Mouse (Mus musculus) liver, embryonic 11.5 days (tissue): ENCODE results near the gene Urgcp. TPM values are rescaled to one million over a fixed set of nuclear protein-coding genes. Genes with fewer than 3 reads are reported as not detected.
A peak's percentile ranks its signal among the peaks of the same experiment; 100 is the strongest.

ENCODE experiments used
- ATAC-seq: fragments of 200-750 bp; cut with Nextera tagmentation; replicated peaks from 2 replicates; pipeline ENCODE4 v1.8.0; 2017; ENCODE audit warnings: moderate number of reproducible peaks, mild to moderate bottlenecking, moderate TSS enrichment, moderate library complexity; ENCODE audit not compliant: low FRiP score
- DNase-seq: peaks from one replicate; pipeline ENCODE4 v3.0.0-alpha.2; 2017; ENCODE audit warnings: low spot score
- H3K27ac ChIP-seq: fragments of 300-500 bp; sonication (generic); 2 replicates; pipeline ENCODE4 v1.5.1; 2014; ENCODE audit warnings: mild to moderate bottlenecking, low read depth, low read length, control low read depth
- H3K27me3 ChIP-seq: fragments of 300-500 bp; sonication (generic); replicated peaks from 2 replicates; pipeline ENCODE4 v1.6.1; 2014; ENCODE audit warnings: low read length, mixed read lengths; ENCODE audit not compliant: control insufficient read depth, insufficient read depth
- H3K36me3 ChIP-seq: fragments of 300-500 bp; sonication (generic); 2 replicates; pipeline ENCODE4 v1.6.1; 2014; ENCODE audit warnings: mild to moderate bottlenecking, low read length, moderate library complexity, mixed read lengths; ENCODE audit not compliant: control insufficient read depth, insufficient read depth
- H3K4me1 ChIP-seq: fragments of 300-500 bp; sonication (generic); replicated peaks from 2 replicates; pipeline ENCODE4 v1.6.1; 2014; ENCODE audit warnings: low read length, mixed read lengths; ENCODE audit not compliant: control insufficient read depth, insufficient read depth
- H3K4me2 ChIP-seq: fragments of 300-500 bp; sonication (generic); 2 replicates; pipeline ENCODE4 v1.6.1; 2014; ENCODE audit warnings: mild to moderate bottlenecking, control low read depth, moderate library complexity
- H3K4me3 ChIP-seq: fragments of 300-500 bp; sonication (generic); 2 replicates; pipeline ENCODE4 v1.5.1; 2014; ENCODE audit warnings: low read depth, low read length, control low read depth
- H3K9ac ChIP-seq: fragments of 300-500 bp; sonication (generic); 2 replicates; pipeline ENCODE4 v1.6.1; 2014; ENCODE audit warnings: low read depth, low read length, control low read depth
- H3K9me3 ChIP-seq: fragments of 300-500 bp; sonication (generic); 2 replicates; pipeline ENCODE4 v1.6.1; 2016; ENCODE audit warnings: low read length, inconsistent platforms, mixed read lengths; ENCODE audit not compliant: control insufficient read depth
- WGBS: fragments of 180-500 bp; shearing (Covaris S2); extraction: QIAGEN DNeasy Blood & Tissue Kit; methylation state at CpG from one replicate; pipeline ENCODE4 v1.1.7; 2014; 5-methylcytosine and 5-hydroxymethylcytosine counted together
- polyA plus RNA-seq: library from polyadenylated mRNA; unstranded; fragments of >200 nt; fragmentation: Nextera tagmentation; extraction: Ambion mirVana; gene quantifications from 2 replicates; pipeline ENCODE4 v1.2.1, GENCODE M21; 2014

The Urgcp gene
- polyA plus RNA-seq, 1 experiment from 2014 or later: 17.1 TPM

GRCm38 (mm10) chr11:5701300-5701699 is 60.9 kb downstream of the Urgcp start:
- Histone ChIP-seq H3K4me1 (peaks cover 6% of the 10 kb centered on the region), H3K27me3 (no peaks in the 10 kb centered on the region), H3K9me3 (no peaks in the 10 kb centered on the region), H3K4me2 (no peak overlapping the region), H3K27ac (no peak overlapping the region), H3K36me3 (peaks cover 14% of the 10 kb centered on the region), H3K9ac (no peak overlapping the region), H3K4me3 (no peak overlapping the region)
- 68% methylated on average over 2 of the region's 2 CpGs for WGBS
- ATAC-seq (no peak), DNase-seq (no peak)

DNA sequence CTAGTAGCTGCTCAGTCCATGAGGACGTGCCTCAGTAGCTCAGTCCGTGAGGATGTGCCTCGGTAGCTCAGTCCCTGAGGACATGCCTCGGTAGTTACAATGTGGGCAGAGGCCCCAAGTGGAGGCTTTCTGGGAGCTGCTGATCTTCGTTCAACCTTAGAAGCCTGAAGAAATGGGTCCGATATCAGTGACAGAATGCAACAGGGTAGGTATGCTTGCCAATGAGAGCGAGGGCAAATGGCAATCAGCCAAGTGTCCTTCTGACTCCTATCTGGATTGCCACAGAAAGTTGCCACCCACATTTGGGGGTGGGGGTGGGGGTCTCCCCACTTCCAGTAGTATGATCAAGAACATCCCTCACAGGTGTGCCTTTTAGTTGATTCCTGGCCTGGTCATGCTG is 61.4 kb downstream of the Urgcp start:
- ATAC-seq: no peak
- WGBS: 90% methylated on average over 7 of the region's 7 CpGs
- Histone ChIP-seq H3K9ac (no peak overlapping the region), H3K4me3 (no peak overlapping the region), H3K27ac (no peak overlapping the region), H3K9me3 (no peaks in the 10 kb centered on the region), H3K27me3 (no peaks in the 10 kb centered on the region), H3K36me3 (peaks cover 14% of the 10 kb centered on the region), H3K4me2 (no peak overlapping the region), H3K4me1 (peaks cover under 1% of the 10 kb centered on the region; the same call in 1 of the 2 replicates)
- no peak for DNase-seq

DNA sequence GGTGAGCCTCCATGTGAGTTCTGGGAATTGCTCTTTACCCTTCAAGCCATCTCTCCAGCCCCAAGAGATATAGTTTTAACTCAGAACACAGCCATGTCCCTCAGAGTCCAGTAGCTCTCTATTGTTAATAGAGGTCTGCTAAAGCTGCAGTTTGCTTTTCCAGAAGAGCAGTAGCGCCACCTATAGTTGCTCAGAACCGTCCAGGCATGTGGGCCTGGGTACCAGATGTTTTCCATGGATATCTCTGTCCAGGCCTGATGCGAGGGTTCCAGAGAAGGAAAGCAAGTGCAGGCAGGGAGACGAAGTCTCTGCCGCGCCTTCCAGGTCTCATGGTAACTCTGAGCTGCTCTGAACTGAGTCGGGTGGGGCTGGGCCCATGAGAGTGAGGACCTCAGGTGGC is 70.4 kb downstream of the Urgcp start:
- no peak for DNase-seq
- Histone ChIP-seq H3K9me3 (no peaks in the 10 kb centered on the region), H3K36me3 (no peaks in the 10 kb centered on the region), H3K4me1 (no peaks in the 10 kb centered on the region), H3K4me2 (no peak overlapping the region), H3K27me3 (no peaks in the 10 kb centered on the region), H3K9ac (no peak overlapping the region), H3K27ac (no peak overlapping the region), H3K4me3 (no peak overlapping the region)
- WGBS: 28% methylated on average over 7 of the region's 7 CpGs
- no peak for ATAC-seq

GRCm38 (mm10) chr11:5684283-5684682 is 77.9 kb downstream of the Urgcp start:
- Histone ChIP-seq H3K27me3 (no peaks in the 10 kb centered on the region), H3K36me3 (no peaks in the 10 kb centered on the region), H3K9me3 (no peaks in the 10 kb centered on the region), H3K4me1 (no peaks in the 10 kb centered on the region), H3K9ac (no peak overlapping the region), H3K4me2 (no peak overlapping the region), H3K27ac (no peak overlapping the region), H3K4me3 (no peak overlapping the region)
- DNase-seq (peak; percentile 31), ATAC-seq (no peak)
- WGBS: 31% methylated on average over 7 of the region's 7 CpGs

GRCm38 (mm10) chr11:5682541-5682940 is 79.6 kb downstream of the Urgcp start:
- DNase-seq (peak; percentile 18), ATAC-seq (no peak)
- Histone ChIP-seq H3K4me1 (no peaks in the 10 kb centered on the region), H3K9me3 (no peaks in the 10 kb centered on the region), H3K4me2 (no peak overlapping the region), H3K36me3 (no peaks in the 10 kb centered on the region), H3K27me3 (no peaks in the 10 kb centered on the region), H3K9ac (no peak overlapping the region), H3K4me3 (no peak overlapping the region), H3K27ac (no peak overlapping the region)
- WGBS: 65% methylated on average over 6 of the region's 6 CpGs

Other genes starting within 250 kb of the Urgcp start
- 149 TPM in 2 replicates for gene Xbp1, start 241.7 kb downstream of the Urgcp start, polyA plus RNA-seq
- 22.3 and 24.6 TPM in 2 replicates for gene Ccdc117, start 220.2 kb downstream of the Urgcp start, polyA plus RNA-seq
- 0.73 and 0.82 TPM in 2 replicates for gene Ankrd36, start 192.7 kb downstream of the Urgcp start, polyA plus RNA-seq
- 203 and 204 TPM in 2 replicates for gene Mrps24, start 46.7 kb downstream of the Urgcp start, polyA plus RNA-seq
- 104 and 110 TPM in 2 replicates for gene Dbnl, start 26.1 kb upstream of the Urgcp start, polyA plus RNA-seq
- 6.0 and 12.1 TPM in 2 replicates for gene Pgam2, start 41.4 kb upstream of the Urgcp start, polyA plus RNA-seq
- gene Polm, start 75.6 kb upstream of the Urgcp start, polyA plus RNA-seq: 6.0 and 6.2 TPM in 2 replicates
- 11.3 TPM in 2 replicates for gene Aebp1, start 99.6 kb upstream of the Urgcp start, polyA plus RNA-seq
- 151 and 158 TPM in 2 replicates for gene Pold2, start 115.9 kb upstream of the Urgcp start, polyA plus RNA-seq
- gene Myl7, start 136.4 kb upstream of the Urgcp start, polyA plus RNA-seq: 73.1 and 156 TPM in 2 replicates
- gene Gck, start 187.7 kb upstream of the Urgcp start, polyA plus RNA-seq: 0.35 and 0.45 TPM in 2 replicates
- 18.4 TPM in 2 replicates for gene Ykt6, start 193.3 kb upstream of the Urgcp start, polyA plus RNA-seq